Mouse (Mus musculus): ENCODE measurements around the gene Tfr2. TPM values are rescaled to one million over a fixed set of nuclear protein-coding genes. Genes with fewer than 3 reads are reported as not detected.
"Not testable (repeated sequence)": the region's sequence is repeated elsewhere in the genome, so short reads cannot be mapped to it uniquely, and the experiment has no call there.

Gene Tfr2
- total RNA-seq, 2 experiments from 2014 or later = 12.8 to 14.2 TPM

GRCm38 (mm10) chr5:137609292-137609691 lies 39.7 kb downstream of the Tfr2 start:
- intact Hi-C loops (cut with DNase I) = no loop called here
- DNase-seq (ENCODE audit: low spot score in 2 of 2) = no peak

DNA sequence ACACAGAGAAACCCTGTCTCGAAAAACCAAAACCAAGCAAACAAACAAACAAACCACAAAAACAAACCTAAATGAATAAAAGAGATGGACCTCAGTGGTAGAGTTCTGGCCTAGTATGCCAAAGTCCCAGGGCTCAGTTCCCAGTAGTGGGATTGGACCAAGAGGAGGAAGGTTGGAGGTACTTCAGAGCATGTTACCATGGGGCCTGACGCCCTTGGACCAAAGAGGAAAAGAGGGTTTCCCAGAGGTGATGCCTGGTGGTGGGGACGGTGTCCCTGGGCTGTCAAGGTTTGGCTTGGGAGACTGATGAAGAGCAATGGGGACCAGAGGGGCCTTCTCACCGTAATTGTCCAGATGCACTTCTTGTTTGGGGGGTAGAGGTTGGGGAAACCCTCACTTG lies 40.4 kb downstream of the Tfr2 start:
- intact Hi-C loops (cut with DNase I) = no loop called here
- no peak for DNase-seq (ENCODE audit: low spot score in 2 of 2)

GRCm38 (mm10) chr5:137610548-137611244 lies 41.1 kb downstream of the Tfr2 start:
- intact Hi-C loops (cut with DNase I) = no loop called here
- DNase-seq (ENCODE audit: low spot score in 2 of 2) = no peak

DNA sequence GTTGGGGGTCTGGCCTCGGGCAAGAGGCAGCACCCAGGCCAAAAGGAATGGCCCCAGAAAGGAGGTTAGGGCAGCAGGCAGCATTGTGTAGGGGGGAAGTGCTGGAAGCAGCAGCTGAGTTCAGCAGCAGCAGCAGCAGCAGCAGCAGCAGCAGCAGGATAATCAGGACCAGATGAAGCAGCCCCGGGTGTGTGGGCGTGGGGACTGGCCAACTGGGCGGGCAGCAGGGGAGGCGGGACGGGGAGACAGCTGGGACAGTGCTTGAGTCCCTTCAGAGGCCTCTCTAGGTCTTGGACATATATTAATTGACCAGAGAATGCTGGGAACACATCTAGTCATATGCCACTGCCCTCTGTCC lies 41.6 kb downstream of the Tfr2 start:
- intact Hi-C loops (cut with DNase I) = no loop called here
- DNase-seq (ENCODE audit: low spot score in 2 of 2) = no peak

DNA sequence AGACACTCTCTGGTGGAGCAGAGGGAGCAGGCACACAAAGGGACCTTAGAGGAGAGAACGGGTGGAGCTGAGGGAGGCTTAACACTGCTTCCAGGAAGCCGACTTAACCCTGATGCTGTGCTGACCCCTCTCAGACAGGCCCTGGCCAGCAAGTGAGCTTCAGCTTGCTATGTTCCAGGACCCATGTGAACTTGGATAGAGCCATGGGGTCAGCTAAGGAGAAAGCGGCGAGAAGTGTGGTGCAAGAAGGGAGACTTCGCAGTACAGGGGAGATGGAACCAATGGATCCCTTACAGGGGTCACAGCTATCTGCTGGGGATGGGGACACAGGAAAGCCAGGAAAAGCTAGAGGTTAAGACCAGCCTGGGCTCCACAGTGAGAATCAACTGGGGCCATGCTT lies 43.4 kb downstream of the Tfr2 start:
- DNase-seq (ENCODE audit: low spot score in 2 of 2) = no peak
- intact Hi-C loops (cut with DNase I) = no loop called here

DNA sequence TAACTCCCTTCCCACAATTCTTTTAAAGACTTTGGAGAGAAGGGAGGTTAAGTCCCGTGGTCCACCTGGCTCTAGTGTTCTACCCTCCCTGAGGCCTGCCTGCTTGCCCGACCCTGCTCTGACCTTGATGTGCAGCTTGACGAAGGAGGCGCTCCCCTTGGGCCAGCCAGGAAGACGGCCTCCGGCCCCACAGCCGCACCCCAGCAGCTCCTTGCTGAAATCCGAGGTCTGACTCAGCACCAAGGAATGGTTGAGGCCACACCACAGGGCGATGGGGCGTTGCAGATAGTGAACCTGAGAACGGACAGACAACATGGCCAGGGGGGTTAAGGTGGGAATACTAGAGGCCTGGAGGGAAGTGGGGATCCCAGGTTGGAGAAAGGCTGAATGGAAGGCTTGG lies 43.9 kb downstream of the Tfr2 start, which contains the start of gene Pcolce:
Gene Pcolce, minus strand, starts transcription at position 235 of the 400 bp plus-strand sequence.
- DNase-seq (ENCODE audit: low spot score in 2 of 2) = no peak
- intact Hi-C loops (cut with DNase I) = no loop called here

GRCm38 (mm10) chr5:137614921-137615320 lies 45.3 kb downstream of the Tfr2 start:
- intact Hi-C loops (cut with DNase I); DNase-seq (ENCODE audit: low spot score in 2 of 2): not testable (repeated sequence)

DNA sequence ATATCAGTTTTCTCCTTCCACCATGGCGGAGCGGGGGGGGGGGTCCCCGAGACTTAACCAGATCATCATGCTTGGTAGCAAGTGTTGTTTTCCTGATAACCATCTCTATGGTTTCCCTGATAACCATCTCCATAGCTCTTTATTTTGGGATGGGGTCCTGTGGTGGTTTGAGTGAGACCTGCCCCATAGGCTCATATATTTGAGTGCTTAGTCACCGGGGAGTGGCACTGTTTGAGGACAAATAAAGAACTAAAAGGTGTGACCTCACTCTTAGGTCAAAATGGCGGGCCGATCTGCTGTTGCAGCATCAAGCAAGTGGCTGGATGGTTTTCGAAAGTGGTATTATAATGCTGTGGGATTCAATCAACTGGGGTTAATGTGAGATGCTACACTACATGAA lies 45.7 kb downstream of the Tfr2 start:
- intact Hi-C loops (cut with DNase I) = no loop called here
- no peak for DNase-seq (ENCODE audit: low spot score in 2 of 2)

- no peak for DNase-seq (ENCODE audit: low spot score in 2 of 2)
- intact Hi-C loops (cut with DNase I) = no loop called here
Measured at GRCm38 (mm10) chr5:137623937-137624530, 54.4 kb downstream of the Tfr2 start.

- intact Hi-C loops (cut with DNase I) = no loop called here
- no peak for DNase-seq (ENCODE audit: low spot score in 2 of 2)
Measured at GRCm38 (mm10) chr5:137627991-137628390, 58.4 kb downstream of the Tfr2 start.

- intact Hi-C loops (cut with DNase I) = no loop called here
- DNase-seq (ENCODE audit: low spot score in 2 of 2) = peak; percentile 99 to 100
Measured at GRCm38 (mm10) chr5:137628498-137629305, 59.1 kb downstream of the Tfr2 start, which contains the start of the genes Fbxo24, Lrch4 and Gm20605. Gene Fbxo24 (minus strand): TSS chr5:137629002. Gene Lrch4 (plus strand): TSS chr5:137629121. Gene Gm20605 (plus strand): TSS chr5:137629175.

DNA sequence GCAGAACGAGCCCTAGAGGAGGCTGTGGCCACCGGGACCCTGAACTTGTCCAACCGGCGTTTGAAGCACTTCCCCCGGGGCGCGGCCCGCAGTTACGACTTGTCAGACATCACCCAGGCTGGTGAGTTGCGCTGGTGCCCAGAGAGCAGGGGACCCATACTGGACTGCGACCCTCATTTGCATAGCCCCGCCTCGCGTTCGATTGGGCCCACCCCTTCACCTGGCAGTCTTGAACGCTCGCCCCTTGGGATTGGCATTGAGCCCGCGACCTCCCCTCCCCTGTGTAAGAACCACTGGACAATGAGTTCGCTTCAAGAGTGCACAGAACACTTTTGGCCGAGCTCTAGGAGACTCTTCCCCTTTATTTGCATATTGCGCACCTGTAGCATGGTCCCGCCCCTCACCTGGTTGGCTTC lies 59.7 kb downstream of the Tfr2 start:
- no peak for DNase-seq (ENCODE audit: low spot score in 2 of 2)
- intact Hi-C loops (cut with DNase I) = no loop called here

- no peak for DNase-seq (ENCODE audit: low spot score in 2 of 2)
- intact Hi-C loops (cut with DNase I) = no loop called here
Measured at GRCm38 (mm10) chr5:137629906-137630545, 60.4 kb downstream of the Tfr2 start.

DNA sequence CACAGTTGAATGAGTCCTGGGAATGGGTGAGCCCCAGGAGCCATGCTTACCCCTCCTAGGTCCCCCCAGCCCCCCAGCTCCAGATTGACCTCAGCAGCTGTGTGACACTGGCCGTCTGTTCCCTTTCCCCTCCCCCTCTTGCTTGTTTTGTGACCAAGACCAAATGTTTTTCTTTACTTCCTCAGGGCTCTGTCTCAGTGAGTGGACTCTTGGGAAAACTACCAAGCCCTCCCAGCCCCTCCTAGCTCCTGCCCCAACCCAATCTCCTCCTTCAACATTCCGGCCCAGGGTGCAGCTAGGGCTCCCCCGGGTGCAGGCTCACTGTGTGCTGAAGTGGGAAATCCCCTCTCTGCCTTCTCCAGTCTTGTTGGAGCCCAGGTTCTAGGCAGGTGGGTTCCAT lies 61.0 kb downstream of the Tfr2 start:
- no peak for DNase-seq (ENCODE audit: low spot score in 2 of 2)
- intact Hi-C loops (cut with DNase I) = no loop called here

DNA sequence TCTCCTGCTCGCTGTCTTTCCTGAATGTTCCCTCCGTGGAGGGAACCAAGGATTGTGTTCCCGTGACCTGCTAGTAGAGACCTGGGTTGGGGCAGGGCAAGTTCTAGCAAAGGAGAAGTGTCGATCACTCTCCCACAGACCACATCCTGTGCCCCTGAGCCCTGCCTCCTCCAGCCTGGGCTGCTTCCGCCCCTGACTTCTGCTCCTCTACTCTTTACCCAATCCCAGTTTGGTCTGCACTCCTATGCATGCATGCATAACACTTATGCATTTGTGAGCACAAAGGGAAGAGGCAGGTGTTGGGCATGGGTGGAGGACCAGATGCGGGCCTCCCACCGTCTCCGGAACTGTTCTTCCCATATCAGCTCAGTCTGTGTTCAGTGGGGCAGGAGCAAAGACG lies 61.5 kb downstream of the Tfr2 start:
- no peak for DNase-seq (ENCODE audit: low spot score in 2 of 2)
- intact Hi-C loops (cut with DNase I) = no loop called here

GRCm38 (mm10) chr5:137631591-137631990 lies 62.0 kb downstream of the Tfr2 start:
- intact Hi-C loops (cut with DNase I) = no loop called here

DNA sequence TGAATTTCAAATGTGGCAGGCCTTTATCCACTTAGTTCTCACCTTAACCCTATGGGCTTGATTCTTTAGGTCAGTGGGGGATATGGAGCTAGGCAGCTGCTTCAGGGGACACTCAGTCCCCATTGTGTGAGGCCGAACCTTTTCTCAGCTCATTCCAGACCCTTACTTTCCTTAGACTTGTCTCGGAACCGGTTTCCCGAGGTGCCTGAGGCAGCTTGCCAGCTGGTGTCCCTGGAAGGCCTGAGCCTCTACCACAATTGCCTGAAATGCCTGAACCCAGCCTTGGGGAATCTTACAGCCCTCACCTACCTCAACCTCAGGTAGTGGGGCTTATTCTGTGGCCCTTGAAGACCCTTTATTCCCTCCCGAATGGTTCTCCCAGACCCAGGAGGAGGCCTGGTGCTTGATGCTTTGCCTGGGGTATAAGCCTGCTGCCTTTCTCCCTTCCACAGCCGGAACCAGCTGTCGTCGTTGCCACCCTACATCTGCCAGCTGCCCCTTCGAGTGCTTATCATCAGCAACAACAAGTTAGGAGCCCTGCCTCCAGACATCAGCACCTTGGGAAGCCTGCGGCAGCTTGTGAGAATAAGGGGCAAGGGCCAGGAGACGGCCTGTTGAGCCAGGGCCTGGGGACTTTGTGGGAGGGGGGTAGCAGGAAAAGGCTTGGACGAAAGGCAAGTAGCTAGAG lies 63.9 kb downstream of the Tfr2 start:
- intact Hi-C loops (cut with DNase I) = no loop called here
- no peak for DNase-seq (ENCODE audit: low spot score in 2 of 2)

More at GRCm38 (mm10) chr5:137631591-137631990, 62.0 kb downstream of the Tfr2 start:
- DNase-seq (ENCODE audit: low spot score in 2 of 2) = no peak
